Mouse (Mus musculus): ENCODE data around the gene Spata2. TPM values are rescaled to one million over a fixed set of nuclear protein-coding genes. Genes with fewer than 3 reads are reported as not detected.

Spata2 gene
- polyA plus RNA-seq, 1 experiment: 30.5 TPM

- Histone ChIP-seq H3K4me2 (ENCODE audit: low read depth) (no peak overlapping the region), H3K79me2 (ENCODE audit: control insufficient read depth, insufficient read depth) (no peaks in the 10 kb centered on the region), H3K4me3 (no peak overlapping the region), H3K27me3 (ENCODE audit: control insufficient read depth, insufficient read depth, insufficient read length) (no peaks in the 10 kb centered on the region), H3K36me3 (ENCODE audit: control insufficient read depth, insufficient read depth) (peaks cover 18% of the 10 kb centered on the region), H3ac (ENCODE audit: control insufficient read depth, insufficient read length) (no peak overlapping the region)
- TF ChIP-seq E2F4 (IDR thresholded peaks at IDR 0.05; ENCODE audit: insufficient read depth): no peak
- no peak for TF ChIP-seq CEBPB (IDR thresholded peaks at IDR 0.05; ENCODE audit: insufficient read depth, poor library complexity, severe bottlenecking)
- TF ChIP-seq MYOG (IDR thresholded peaks at IDR 0.05; ENCODE audit: control insufficient read depth in 1 of 3, insufficient read depth in 1 of 3, insufficient read length in 2 of 3, low read depth in 2 of 3): no peak
- no peak for TF ChIP-seq MAX (IDR thresholded peaks at IDR 0.05; ENCODE audit: low read depth)
- no peak for TF ChIP-seq USF1 (IDR thresholded peaks at IDR 0.05; ENCODE audit: low read depth)
- no peak for TF ChIP-seq TCF3 (IDR thresholded peaks at IDR 0.05; ENCODE audit: insufficient read length, low read depth)
- no peak for TF ChIP-seq POLR2A (IDR thresholded peaks at IDR 0.05; ENCODE audit: insufficient read length, low read depth)
- TF ChIP-seq TCF12 (IDR thresholded peaks at IDR 0.05; ENCODE audit: insufficient read depth, poor library complexity, severe bottlenecking): no peak
- no peak for TF ChIP-seq POLR2AphosphoS2 (IDR thresholded peaks at IDR 0.05; ENCODE audit: insufficient read length, low read depth)
- no peak for TF ChIP-seq REST (IDR thresholded peaks at IDR 0.05; ENCODE audit: insufficient read depth, insufficient read length)
- TF ChIP-seq MYOD1 (IDR thresholded peaks at IDR 0.05; ENCODE audit: control insufficient read depth in 1 of 3, insufficient read length in 2 of 3, low read depth in 2 of 3): no peak
- TF ChIP-seq SRF (IDR thresholded peaks at IDR 0.05; ENCODE audit: control insufficient read depth, insufficient read length, low read depth): no peak
These were observed 43.1 kb downstream of the Spata2 start for GRCm38 (mm10) chr2:167449331-167450275.

GRCm38 (mm10) chr2:167447629-167448028 lies 45.1 kb downstream of the Spata2 start:
- peaks cover 22% of the 10 kb centered on the region for H3K36me3 ChIP-seq (ENCODE audit: control insufficient read depth, insufficient read depth)
- H3K4me3 ChIP-seq: no peak overlapping the region
- no peaks in the 10 kb centered on the region for H3K79me2 ChIP-seq (ENCODE audit: control insufficient read depth, insufficient read depth)

GRCm38 (mm10) chr2:167447207-167447606 lies 45.5 kb downstream of the Spata2 start:
- Histone ChIP-seq H3K27me3 (ENCODE audit: control insufficient read depth, insufficient read depth, insufficient read length) (no peaks in the 10 kb centered on the region), H3K79me2 (ENCODE audit: control insufficient read depth, insufficient read depth) (no peaks in the 10 kb centered on the region), H3K4me3 (no peak overlapping the region), H3K36me3 (ENCODE audit: control insufficient read depth, insufficient read depth) (peaks cover 22% of the 10 kb centered on the region), H3ac (ENCODE audit: control insufficient read depth, insufficient read length) (no peak overlapping the region), H3K4me2 (ENCODE audit: low read depth) (no peak overlapping the region)
- no peak for TF ChIP-seq MAX (IDR thresholded peaks at IDR 0.05; ENCODE audit: low read depth)
- TF ChIP-seq MYOD1 (IDR thresholded peaks at IDR 0.05; ENCODE audit: control insufficient read depth in 1 of 3, insufficient read length in 2 of 3, low read depth in 2 of 3): no peak
- no peak for TF ChIP-seq REST (IDR thresholded peaks at IDR 0.05; ENCODE audit: insufficient read depth, insufficient read length)
- no peak for TF ChIP-seq TCF12 (IDR thresholded peaks at IDR 0.05; ENCODE audit: insufficient read depth, poor library complexity, severe bottlenecking)
- TF ChIP-seq SRF (IDR thresholded peaks at IDR 0.05; ENCODE audit: control insufficient read depth, insufficient read length, low read depth): no peak
- TF ChIP-seq USF1 (IDR thresholded peaks at IDR 0.05; ENCODE audit: low read depth): no peak
- TF ChIP-seq TCF3 (IDR thresholded peaks at IDR 0.05; ENCODE audit: insufficient read length, low read depth): no peak
- no peak for TF ChIP-seq E2F4 (IDR thresholded peaks at IDR 0.05; ENCODE audit: insufficient read depth)
- TF ChIP-seq MYOG (IDR thresholded peaks at IDR 0.05; ENCODE audit: control insufficient read depth in 1 of 3, insufficient read depth in 1 of 3, insufficient read length in 2 of 3, low read depth in 2 of 3): no peak
- TF ChIP-seq CEBPB (IDR thresholded peaks at IDR 0.05; ENCODE audit: insufficient read depth, poor library complexity, severe bottlenecking): no peak
- TF ChIP-seq POLR2A (IDR thresholded peaks at IDR 0.05; ENCODE audit: insufficient read length, low read depth): no peak

More at GRCm38 (mm10) chr2:167447629-167448028, 45.1 kb downstream of the Spata2 start:
- Histone ChIP-seq H3K4me2 (ENCODE audit: low read depth) (no peak overlapping the region), H3ac (ENCODE audit: control insufficient read depth, insufficient read length) (no peak overlapping the region), H3K27me3 (ENCODE audit: control insufficient read depth, insufficient read depth, insufficient read length) (no peaks in the 10 kb centered on the region)
- TF ChIP-seq E2F4 (IDR thresholded peaks at IDR 0.05; ENCODE audit: insufficient read depth): no peak
- no peak for TF ChIP-seq TCF3 (IDR thresholded peaks at IDR 0.05; ENCODE audit: insufficient read length, low read depth)
- TF ChIP-seq MAX (IDR thresholded peaks at IDR 0.05; ENCODE audit: low read depth): no peak
- no peak for TF ChIP-seq USF1 (IDR thresholded peaks at IDR 0.05; ENCODE audit: low read depth)
- TF ChIP-seq MYOD1 (IDR thresholded peaks at IDR 0.05; ENCODE audit: control insufficient read depth in 1 of 3, insufficient read length in 2 of 3, low read depth in 2 of 3): no peak
- no peak for TF ChIP-seq REST (IDR thresholded peaks at IDR 0.05; ENCODE audit: insufficient read depth, insufficient read length)
- TF ChIP-seq POLR2A (IDR thresholded peaks at IDR 0.05; ENCODE audit: insufficient read length, low read depth): no peak
- no peak for TF ChIP-seq MYOG (IDR thresholded peaks at IDR 0.05; ENCODE audit: control insufficient read depth in 1 of 3, insufficient read depth in 1 of 3, insufficient read length in 2 of 3, low read depth in 2 of 3)
- no peak for TF ChIP-seq TCF12 (IDR thresholded peaks at IDR 0.05; ENCODE audit: insufficient read depth, poor library complexity, severe bottlenecking)
- no peak for TF ChIP-seq SRF (IDR thresholded peaks at IDR 0.05; ENCODE audit: control insufficient read depth, insufficient read length, low read depth)
- TF ChIP-seq CEBPB (IDR thresholded peaks at IDR 0.05; ENCODE audit: insufficient read depth, poor library complexity, severe bottlenecking): no peak
- no peak for TF ChIP-seq POLR2AphosphoS2 (IDR thresholded peaks at IDR 0.05; ENCODE audit: insufficient read length, low read depth)

- no peak for TF ChIP-seq REST (IDR thresholded peaks at IDR 0.05; ENCODE audit: insufficient read depth, insufficient read length)
- no peak for TF ChIP-seq E2F4 (IDR thresholded peaks at IDR 0.05; ENCODE audit: insufficient read depth)
- TF ChIP-seq USF1 (IDR thresholded peaks at IDR 0.05; ENCODE audit: low read depth): no peak
- no peak for TF ChIP-seq POLR2A (IDR thresholded peaks at IDR 0.05; ENCODE audit: insufficient read length, low read depth)
- TF ChIP-seq MYOG (IDR thresholded peaks at IDR 0.05; ENCODE audit: control insufficient read depth in 1 of 3, insufficient read depth in 1 of 3, insufficient read length in 2 of 3, low read depth in 2 of 3): no peak
- no peak for TF ChIP-seq MYOD1 (IDR thresholded peaks at IDR 0.05; ENCODE audit: control insufficient read depth in 1 of 3, insufficient read length in 2 of 3, low read depth in 2 of 3)
- no peak for TF ChIP-seq TCF12 (IDR thresholded peaks at IDR 0.05; ENCODE audit: insufficient read depth, poor library complexity, severe bottlenecking)
- no peak overlapping the region for H3K4me3 ChIP-seq
- H3K36me3 ChIP-seq (ENCODE audit: control insufficient read depth, insufficient read depth): peaks cover 22% of the 10 kb centered on the region
- H3ac ChIP-seq (ENCODE audit: control insufficient read depth, insufficient read length): no peak overlapping the region
- no peaks in the 10 kb centered on the region for H3K79me2 ChIP-seq (ENCODE audit: control insufficient read depth, insufficient read depth)
- H3K27me3 ChIP-seq (ENCODE audit: control insufficient read depth, insufficient read depth, insufficient read length): no peaks in the 10 kb centered on the region
- H3K4me2 ChIP-seq (ENCODE audit: low read depth): no peak overlapping the region
These were observed 46.5 kb downstream of the Spata2 start for GRCm38 (mm10) chr2:167445911-167446780.
